Mouse (Mus musculus): ENCODE data around the gene F2rl2.
A peak's percentile ranks its signal among the peaks of the same experiment; 100 is the strongest.

The F2rl2 gene

DNA sequence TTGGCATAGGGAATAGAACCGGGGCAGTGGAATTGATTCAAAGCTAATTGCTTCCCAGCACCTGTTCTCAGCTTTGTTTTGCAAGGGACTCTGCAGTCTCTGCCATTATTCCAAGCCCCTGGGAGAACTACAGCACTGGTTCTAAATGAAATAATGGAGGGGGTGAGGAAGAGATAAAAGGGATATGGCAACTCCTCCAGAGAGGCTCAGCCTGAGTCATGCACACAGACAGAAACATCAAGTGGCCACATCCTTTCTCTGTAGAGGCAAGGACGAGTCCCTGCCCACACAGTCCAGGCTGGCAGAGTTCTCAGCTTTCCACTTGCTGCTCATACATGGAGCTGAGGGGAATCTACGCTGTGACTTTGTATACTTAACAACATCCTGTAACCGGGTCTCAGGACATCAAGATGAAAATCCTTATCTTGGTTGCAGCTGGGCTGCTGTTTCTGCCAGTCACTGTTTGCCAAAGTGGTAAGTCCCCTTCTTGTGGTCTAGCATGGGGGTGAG lies at the start of gene F2rl2:
Gene F2rl2, plus strand, starts transcription at position 200 of the 510 bp plus-strand sequence.
- DNase-seq (ENCODE audit: low read depth), result no peak

DNA sequence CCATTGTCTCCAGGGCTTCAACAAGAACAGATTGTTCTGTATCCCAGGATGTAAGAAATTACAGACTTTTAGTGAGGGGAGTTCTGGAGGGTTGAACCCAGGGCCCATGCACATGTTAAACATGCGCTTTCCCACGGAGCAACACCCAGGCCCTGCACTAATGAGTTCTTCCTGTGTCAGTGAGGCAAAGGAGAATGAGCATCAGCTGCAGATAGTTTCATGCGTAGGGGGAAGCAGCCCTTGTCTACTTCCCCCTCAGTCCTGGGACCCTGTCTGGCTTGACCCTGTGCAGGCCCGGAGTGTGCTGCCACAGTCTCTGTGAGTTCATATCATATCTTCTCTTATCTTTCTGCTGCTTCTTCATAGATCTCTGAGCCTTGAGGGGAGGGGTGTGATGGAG lies 49.4 kb upstream of the F2rl2 start:
- DNase-seq (ENCODE audit: low read depth), result no peak

DNA sequence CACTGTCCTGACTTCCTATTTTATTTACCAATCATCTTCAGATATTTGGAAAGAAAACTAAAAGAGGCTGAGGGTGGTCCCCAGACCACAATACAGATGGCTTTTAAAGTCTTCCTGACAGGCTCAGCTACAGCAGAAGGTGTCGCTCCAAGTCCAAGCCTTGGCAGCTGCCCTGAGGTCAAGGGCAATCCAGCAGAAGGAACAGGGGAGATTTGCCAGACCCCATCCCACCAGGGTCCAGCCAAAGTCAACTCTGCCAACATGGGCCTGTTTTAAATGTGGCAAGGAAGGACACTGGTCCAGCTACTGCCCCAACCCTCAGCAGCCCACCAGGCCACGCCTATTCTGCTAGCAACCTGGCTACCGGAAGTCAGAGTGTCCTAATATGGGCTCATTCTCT lies 46.7 kb upstream of the F2rl2 start:
- DNase-seq (ENCODE audit: low read depth), result no peak

DNA sequence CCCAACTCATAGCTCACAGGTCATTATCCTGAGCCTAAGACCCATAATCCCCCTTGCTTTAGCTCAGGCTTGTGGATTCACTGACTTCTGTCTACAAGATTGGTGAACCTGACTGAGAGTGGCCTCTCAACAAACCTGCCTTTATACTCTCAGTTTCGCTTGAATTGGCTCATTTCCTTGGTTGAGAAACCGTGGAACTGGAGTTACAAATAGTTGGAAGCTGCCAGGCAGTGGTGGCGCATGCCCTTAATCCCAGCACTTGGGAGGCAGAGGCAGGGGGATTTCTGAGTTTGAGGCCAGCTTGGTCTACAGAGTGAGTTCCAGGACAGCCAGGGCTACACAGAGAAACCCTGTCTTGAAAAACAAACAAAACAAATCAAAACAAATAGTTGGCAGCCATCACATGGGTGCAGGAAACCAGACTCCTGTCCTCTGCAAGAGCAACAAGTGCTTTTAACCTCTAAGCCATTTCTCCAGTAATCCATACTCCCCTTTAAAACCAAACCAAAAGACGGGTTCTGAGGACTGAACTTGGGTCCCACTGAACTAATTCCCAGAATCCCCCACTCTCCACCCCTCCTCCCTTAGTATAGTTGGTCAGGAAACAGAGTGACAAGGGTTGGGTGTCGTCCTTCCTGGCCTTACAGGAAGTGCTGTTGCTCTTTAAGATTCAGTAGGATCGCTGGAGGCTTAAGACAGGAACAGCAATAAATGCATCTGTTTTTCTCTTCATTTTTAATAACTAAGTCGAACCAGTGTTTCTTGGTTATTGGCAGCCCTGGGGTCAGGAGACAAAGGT lies 44.6 kb upstream of the F2rl2 start:
- no peak for DNase-seq (ENCODE audit: low read depth)

DNA sequence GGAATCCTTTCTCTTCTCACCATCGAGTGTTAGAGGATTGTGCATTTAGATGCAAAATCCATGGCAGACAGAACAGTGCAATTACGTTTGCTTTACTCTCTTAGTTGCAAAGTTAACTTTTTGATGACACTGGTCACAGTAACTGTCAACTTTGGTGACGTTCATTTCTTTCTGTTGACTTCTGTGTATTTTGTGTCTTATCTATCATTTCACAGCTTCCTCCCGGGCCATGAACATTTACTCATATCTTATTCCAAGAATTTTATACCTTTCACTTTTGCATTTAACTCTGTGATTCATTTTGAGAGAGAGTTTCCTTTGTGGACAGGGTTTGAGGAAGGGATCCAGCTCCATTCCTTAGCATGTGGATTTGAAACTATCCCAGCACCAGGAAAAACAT lies 43.0 kb upstream of the F2rl2 start:
- peak; percentile 23 for DNase-seq (ENCODE audit: low read depth)

DNA sequence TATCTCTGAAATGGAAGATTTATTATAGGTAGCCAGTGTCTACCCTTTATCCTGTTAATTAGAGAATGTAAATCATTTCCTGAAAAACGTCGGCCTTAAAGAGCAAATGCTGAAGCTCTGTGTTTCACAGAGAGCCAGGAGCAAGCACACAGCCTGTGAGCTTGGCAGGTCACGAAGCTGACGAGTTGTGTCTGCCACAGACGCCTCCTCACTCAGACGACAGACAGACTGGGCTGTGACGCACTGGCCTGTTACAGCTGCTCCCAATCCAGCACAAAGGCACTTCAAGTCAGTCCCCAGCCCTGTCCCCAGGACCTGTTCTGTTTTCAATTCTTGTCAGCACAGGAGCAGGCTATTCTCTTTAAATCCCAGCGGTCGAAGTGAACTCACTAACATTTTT lies 41.4 kb upstream of the F2rl2 start:
- no peak for DNase-seq (ENCODE audit: low read depth)

DNA sequence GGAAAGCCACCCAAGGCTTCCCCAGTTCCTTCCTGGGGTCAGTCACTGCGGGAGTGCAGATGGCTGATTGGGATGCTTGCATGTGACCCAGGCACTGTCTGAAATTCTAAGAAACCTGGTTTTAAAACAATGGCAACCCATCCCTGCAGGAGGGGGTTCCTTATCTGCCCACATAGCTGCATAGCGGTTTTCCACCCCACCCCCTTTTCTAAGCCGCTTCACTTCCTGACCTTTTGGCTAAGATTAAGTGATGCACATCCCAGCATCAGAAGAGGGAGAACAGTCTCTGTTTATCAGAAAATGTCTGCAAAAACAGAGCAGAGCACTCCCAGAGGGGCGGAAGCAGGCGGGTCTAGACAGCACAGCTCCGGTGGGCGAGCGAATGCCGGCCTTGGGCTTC lies 39.5 kb upstream of the F2rl2 start:
- no peak for DNase-seq (ENCODE audit: low read depth)

DNA sequence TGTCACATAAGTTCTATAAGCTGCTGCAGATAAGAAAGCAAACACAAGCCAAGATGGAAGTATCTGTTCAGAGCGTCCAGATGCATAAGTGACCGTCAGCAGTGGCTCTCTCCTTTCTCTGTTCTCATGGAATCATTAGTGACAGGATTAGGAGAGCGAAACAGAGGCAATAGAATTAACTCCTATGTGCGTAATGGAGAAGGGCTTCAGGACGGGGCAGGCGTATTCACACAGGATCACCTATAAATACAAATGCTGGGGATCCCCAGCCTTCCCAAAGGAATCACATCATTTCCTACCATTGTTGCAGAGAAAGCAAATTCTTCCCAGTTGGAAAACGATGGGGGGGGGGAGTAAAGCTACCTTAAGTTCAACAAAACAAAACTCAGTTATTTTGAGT lies 37.2 kb upstream of the F2rl2 start:
- DNase-seq (ENCODE audit: low read depth), result no peak

DNA sequence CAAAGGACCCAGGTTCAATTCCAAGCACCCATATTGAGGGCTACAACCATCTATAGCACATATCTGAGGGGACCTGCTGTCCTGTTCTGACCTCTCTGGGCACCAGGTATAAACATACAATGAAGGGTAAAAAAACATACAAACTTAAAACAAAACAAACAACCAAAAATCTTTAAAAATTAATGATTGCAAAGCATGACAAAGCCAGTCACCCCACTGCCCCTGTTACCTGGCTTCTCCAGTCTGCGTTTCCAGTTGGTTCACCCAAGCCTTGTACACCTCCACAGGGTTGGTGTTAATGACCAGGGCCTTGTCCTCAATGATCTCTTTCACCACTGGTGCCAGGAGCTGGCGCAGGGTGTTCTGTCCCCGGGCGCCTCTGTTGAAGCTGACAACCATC lies 32.8 kb upstream of the F2rl2 start:
- no peak for DNase-seq (ENCODE audit: low read depth)

DNA sequence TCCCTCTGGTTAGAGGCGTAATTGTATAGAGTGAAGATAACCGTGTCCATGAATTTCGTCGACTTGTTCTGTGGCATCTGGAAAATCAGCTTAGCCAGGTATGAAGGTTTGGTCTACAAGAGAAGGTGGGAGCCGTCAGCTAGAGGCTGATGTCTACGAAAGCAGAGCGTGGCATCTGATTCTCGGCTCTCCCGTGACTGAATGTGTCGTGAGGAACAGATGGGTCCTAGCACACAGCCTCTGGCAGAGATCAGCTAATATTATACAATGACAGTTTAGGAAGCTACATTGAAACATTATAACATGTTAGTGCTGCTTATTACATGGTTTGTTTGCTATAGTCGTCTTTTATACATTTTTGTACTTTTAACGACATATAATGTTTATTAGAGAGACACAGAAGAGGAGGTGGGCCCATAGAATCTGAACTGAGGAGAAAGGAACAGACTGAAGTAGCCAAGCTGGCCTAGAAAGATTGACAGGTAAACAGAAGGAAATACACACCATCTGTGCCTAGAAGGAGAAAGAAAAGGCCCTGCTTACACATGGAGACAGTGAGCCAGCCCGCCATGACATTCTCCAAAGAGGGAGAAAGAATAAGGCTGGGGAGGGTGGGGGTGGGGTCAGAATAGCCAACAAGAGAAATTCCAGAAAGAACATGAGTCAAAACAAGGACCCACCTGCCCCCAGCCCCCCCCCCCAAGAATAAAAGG lies 30.9 kb upstream of the F2rl2 start:
- no peak for DNase-seq (ENCODE audit: low read depth)

DNA sequence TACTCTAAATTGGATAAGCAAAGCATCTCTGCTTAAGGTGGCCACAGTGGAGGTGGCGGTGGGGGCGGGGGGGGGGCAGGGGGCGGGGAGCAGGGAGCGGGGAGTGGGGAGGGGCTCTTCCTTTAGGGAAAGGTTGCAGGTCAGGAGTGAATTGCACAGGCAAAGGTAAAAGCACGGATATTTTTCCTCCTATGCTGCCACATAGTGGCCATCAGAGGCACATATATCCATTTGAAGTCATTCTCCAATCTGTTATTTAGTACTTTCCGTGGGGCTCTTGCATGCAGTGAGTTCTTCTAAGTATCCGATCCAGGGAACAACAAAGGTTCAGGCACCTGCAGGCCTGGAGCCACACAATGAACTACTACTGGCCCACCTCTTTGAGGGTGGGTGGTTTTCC lies 29.4 kb upstream of the F2rl2 start:
- DNase-seq (ENCODE audit: low read depth), result peak; percentile 54

DNA sequence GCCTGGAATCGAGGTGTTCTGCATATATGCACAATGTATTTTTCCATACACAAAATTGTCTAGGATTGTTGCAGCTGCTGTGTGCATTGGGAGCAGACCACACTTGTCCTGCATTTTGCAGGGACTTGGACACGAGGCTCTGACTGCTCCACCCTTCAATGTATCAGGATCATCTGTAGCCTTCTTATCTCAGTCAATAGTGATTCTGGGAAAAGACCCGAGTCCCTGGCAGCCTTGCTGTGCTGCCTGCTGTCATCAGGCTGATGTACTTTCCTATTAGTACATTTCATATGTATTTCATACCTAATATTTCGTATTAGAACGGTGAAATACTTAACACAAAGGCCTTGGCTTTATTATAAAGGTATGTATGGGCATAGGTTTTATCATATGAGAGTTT lies 26.1 kb upstream of the F2rl2 start:
- DNase-seq (ENCODE audit: low read depth), result no peak

DNA sequence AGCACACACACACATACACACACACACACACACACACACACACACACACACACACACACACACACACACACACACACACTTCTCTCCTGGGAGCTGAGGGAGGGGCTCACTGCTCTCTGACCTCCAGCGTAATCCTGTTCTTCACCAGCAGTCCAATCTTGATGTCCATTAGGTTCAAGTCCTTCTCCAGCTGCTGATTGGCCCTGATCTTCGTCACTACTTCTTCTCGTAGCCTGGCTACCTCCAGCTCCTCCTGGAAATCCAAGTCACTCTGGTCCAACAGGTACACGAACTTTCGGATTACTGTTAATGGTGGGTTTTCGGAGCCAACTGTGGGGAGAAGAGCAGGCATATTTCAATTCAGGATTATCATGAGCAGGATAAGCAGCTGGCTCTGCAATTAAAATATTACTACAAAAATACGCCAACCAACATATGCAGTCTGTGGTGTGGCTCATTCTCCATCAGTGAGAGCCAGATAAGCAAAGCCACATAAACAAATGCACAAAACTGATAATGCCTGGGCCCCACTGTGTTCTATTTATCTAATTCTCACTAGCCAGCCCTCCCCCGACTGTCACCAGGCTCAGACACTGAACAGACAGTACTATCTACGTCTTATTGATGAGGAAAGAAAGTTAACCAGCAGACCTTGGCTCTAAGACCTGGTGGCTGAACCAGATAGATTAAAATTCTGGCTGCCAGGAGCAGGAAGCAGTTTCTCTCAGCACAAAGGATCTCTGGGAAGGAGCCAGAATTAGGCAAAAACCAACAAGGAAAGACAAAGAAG lies 25.4 kb upstream of the F2rl2 start:
- DNase-seq (ENCODE audit: low read depth), result no peak

DNA sequence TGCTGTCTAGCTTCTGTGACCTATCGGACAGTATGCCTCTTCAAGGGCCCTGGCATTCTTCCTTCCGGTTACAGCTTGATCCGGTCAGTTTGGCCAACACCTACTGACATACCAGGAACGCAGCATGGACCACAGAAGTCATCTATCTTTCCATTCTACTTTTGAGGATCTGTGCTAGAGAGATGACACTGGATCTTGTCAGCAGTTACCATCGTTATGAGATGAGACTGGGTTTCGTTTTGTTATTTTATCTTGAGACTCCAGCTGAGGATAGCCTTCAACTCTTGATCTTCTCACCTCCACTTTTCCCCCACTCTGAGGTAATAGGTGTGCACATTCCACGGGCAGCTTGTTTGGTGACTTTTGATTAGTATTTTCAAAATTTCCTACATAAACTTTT lies 24.3 kb upstream of the F2rl2 start:
- DNase-seq (ENCODE audit: low read depth), result no peak

DNA sequence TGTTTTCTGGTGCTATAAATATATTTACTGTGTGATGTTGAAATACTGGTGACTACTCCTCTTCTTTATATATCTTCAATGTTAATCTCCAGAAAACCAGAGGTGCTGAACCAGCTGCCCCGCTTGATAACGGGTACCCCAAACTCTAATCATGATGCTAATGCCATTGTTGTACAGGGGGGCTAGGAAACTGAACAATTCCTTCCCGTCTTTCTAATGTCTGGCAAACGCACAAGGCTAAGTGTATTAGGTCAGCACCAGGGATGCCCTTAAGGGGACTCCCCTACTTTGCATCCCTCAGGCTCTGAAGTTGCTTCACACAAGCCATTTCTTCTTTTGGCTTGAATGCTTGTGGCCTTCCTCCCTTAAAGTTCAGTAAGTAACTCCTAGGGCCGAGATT lies 17.6 kb upstream of the F2rl2 start:
- no peak for DNase-seq (ENCODE audit: low read depth)

DNA sequence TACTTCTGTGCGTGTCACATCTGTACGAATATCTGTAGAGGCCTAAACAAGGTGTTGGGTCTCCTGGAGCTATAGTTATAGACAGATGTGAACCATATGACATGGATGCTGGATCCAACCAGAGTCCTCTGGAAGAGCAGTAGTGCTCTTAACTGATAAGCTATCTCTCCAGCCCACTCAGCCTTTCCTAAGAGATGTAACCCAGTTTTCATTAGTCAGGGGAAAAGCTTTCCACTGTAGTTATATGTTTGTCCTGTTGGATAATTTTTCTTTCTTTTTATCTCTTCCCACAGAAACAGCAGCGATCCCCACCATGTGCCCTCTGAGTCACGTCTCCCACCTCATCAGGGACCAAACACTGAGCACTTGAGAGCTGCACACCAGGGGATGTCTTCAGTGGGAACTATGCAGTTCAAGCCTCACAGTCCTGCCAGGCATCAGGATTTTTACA lies 17.1 kb upstream of the F2rl2 start:
- DNase-seq (ENCODE audit: low read depth), result no peak

DNA sequence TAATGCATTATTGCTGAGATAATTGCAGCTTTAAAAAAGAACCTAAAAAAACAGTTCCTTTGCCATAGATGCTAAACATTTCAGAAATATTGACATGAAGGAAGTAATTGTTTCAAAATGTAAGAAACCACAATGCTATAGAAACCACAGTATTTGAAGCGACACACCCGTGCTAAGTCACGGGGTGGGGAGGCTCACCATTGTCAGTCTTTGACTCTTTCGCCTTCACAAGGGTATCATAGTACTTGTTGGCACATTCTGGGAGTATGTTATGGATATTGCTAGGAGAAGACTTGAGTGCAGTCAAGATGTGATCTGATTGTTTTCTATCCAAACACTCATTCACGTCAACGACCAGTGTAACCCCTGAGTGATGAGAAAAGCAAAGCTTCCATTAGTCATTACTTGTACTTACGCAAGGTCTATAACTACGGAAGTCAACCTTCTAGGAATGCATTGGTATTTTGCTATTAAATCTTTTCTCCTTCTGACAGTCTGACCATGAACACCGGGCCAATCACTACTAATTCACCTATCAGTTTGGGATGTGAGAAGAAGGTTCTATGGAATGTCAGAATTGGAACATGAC lies 11.9 kb upstream of the F2rl2 start:
- no peak for DNase-seq (ENCODE audit: low read depth)

DNA sequence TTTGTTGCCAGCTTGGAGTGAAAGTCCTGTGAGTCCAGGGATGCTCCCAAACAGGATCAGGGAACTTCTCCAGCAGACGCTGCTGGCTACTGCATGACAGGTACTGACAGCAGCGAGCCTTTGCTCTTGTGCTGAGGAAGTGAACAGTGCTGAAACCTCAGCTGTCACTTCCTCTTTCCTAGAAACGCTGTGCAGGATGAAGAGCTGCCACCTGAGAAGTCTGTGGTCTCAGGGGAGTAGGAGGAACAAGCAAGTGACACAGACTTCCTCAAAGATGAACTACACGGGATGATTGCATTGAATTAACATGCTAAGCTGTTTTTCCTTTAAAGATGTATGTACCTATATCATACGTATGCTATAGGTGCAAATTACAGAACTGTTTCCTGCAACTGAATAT lies 10.9 kb upstream of the F2rl2 start:
- DNase-seq (ENCODE audit: low read depth), result no peak

DNA sequence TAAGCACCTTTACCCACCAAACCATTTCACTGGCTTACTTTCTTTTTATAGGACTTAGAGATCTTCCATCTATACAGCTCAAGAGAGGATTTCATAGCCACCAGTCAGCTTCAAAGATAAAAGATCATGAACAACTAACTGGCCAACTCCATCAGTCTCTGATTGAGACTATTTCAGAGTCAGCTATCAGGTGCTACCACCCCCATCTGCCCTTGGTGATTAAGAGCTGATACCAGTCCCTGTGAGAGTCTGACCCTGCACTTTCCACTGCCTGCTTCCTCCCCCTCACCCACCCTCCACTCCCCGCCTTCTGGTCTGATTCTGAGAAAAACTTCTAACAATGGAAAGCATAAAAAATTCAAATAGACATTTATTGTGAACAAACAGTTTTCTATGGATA lies 8.1 kb upstream of the F2rl2 start:
- no peak for DNase-seq (ENCODE audit: low read depth)

DNA sequence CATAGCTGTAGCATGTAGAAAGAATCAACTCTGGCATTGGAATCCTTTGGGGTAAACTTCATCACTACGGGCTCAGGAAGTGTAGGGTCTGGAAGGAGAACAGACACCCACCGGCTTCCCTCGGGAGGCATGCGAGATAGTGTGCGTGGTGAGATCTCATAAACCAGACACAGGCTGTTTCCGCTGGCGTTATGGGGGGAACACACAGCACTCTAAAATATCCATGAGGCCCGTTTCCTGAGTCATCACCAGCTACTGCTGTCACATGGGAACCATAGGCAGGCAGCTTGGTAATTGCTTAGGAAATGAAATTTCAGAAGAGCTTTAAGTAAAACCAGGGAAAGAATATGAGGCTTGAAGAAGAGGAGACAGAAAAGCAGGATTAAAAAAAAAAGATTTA lies 4.5 kb upstream of the F2rl2 start:
- DNase-seq (ENCODE audit: low read depth), result no peak

DNA sequence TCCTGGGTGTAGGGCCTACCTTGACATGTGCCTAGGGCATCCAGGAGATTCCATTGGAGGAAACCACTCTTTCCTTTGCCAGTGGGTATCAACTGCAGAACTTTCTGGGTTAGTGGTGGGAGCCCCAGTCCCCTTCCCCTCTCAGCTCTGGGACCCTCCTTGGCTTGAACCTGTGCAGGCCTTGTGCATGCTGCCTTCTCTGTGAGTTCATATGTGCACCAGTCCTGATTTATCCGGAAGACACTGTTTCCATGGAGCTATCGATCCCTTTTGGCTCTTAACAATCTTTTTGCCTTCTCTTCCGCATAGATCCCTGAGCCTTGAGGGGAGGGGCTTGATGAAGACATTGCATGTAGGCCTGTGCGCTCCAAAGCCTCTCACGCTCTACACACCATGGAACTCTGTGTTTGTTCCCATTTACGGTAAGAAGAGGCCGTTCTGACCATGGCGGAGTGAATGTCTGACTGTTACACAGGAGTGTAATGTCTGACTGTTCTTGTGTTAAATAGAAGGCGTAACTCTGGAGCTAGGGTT lies 466 bp upstream of the F2rl2 start:
- DNase-seq (ENCODE audit: low read depth), result no peak

DNA sequence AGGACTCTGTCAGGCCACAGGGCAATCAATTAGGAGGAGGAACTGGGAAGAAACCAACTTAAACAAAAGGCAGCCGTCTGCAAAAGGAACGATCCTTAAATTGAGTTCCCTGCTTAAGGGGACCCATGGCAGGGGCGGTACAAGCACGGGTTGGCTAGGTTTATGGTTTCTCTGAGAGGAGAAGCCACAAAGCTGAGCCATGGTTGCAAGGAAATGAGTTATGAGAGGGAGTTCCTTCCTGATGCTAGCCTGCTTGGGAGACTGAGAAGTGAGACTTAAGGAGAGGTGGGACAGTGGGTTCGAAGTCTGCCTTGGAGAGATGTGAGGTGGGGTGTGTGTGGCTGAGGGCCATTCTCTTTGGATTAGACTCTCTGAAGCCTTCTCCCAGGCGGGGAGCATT lies 1.2 kb downstream of the F2rl2 start:
- no peak for DNase-seq (ENCODE audit: low read depth)

Measured in NIH3T3 (cell line).